Mouse (Mus musculus): ENCODE data around the gene Atg101. TPM values are rescaled to one million over a fixed set of nuclear protein-coding genes. Genes with fewer than 3 reads are reported as not detected.

Gene Atg101
- 87.4 and 92.4 TPM in 2 replicates for polyA plus RNA-seq (2015; fragmentation: Nextera tagmentation; extraction: Ambion mirVana)

DNA sequence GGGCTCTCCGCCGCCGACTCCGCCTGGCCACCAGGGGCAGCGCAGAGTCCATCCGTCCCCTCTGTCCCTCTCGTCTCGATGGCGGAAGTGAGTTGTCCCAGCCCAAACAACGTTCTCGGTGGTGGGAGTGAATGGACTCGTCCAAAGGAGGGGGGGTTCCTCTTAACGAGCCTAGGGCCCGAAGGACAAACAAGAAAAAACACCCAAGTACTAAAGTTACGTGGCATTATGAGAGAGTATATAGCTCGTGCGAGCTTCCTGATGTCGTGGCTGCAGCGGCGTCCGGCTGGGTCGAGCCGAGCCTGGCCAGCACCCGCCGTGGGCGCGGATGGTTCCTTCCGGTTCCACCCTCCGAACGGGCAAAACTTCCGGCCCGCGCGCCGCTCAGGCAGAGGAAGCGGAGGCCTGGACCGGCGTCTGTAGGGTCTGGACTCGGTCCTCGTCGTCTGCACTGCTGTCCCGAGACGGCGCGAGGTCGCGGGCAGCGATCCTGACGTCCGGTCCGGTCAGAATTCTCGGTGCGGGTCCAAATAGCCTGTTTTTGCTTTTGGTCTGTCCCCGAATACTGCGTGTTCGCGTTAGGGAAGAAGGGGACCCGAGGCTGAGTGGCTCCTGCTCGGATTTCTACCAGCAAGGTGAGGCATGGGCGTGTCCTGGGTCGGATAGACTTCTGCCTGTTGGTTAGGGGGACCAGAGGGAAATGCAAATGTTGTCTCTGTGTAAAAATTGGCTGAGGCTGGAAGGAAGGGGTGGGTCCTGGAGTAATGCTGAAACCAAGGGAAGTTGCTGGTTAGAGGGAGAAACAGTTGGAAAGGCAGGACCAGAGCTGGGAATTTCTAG is at the start of gene Atg101:
Gene Atg101 (plus strand): TSS at position 362 of the 840 bp plus-strand sequence.
- peaks cover 9% of the 10 kb centered on the region; the same call in 1 of the 2 replicates for H3K36me3 ChIP-seq (ENCODE audit: control insufficient read depth, insufficient read depth)
- no peaks in the 10 kb centered on the region for H3K27me3 ChIP-seq (replicated peaks; ENCODE audit: control insufficient read depth, insufficient read depth, low read length)
- peak within 1 kb of the TSS; percentile 72 for H3K4me3 ChIP-seq (replicated peaks; ENCODE audit: low read length)
- WGBS = under 1% methylated on average over 61 of the region's 61 CpGs
- H3K9me3 ChIP-seq (ENCODE audit: control insufficient read depth, low read length) = no peaks in the 10 kb centered on the region
- peak within 1 kb of the TSS; percentile 83 for H3K4me2 ChIP-seq (ENCODE audit: low read length)
- peak within 1 kb of the TSS; percentile 62 for H3K27ac ChIP-seq (ENCODE audit: low read length)
- peaks cover 14% of the 10 kb centered on the region for H3K4me1 ChIP-seq (replicated peaks; ENCODE audit: control insufficient read depth, insufficient read depth, low read length)
- peak within 1 kb of the TSS; percentile 75 for H3K9ac ChIP-seq (replicated peaks; ENCODE audit: low read depth, low read length)
- peak; percentile 97 for ATAC-seq

DNA sequence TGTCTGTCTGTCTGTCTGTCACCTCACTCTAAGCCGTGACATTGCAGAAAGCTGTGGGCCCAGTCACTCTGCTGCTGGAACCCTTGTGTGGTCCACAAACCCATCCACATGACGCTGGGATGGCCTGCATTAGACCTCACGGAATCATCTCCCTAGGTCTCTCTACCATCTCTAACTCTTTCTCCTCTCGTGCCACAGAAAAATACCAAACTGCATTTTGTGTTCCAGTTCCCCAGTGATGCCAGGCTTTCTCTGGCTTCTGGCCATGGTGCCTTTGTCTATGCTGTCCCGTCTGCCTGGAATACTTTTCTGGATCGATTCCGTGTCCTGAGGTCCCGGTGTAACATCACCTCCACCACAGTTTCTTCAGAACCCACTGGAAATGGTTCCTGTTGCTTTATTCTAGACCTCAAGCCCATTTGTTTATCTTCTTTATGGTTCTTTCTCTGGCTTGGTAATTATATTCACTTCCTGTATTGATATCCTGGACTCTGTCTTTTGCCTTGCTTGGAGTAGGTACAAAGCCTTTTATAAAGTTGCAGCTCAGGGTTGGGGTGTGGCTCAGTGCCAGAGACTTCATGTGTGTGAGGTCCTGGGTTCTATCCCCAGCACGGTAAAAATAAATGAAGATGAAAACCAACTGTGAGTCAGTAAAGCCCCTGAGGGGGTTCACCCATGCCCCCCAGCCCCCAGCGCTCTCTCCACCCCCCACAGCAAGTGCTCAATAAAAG is 49.3 kb upstream of the Atg101 start:
- H3K4me2 ChIP-seq (ENCODE audit: low read length) = no peak overlapping the region
- H3K27me3 ChIP-seq (replicated peaks; ENCODE audit: control insufficient read depth, insufficient read depth, low read length) = no peaks in the 10 kb centered on the region
- no peak overlapping the region for H3K4me3 ChIP-seq (replicated peaks; ENCODE audit: low read length)
- H3K9me3 ChIP-seq (ENCODE audit: control insufficient read depth, low read length) = no peaks in the 10 kb centered on the region
- no peak for ATAC-seq
- H3K27ac ChIP-seq (ENCODE audit: low read length) = no peak overlapping the region
- 39% methylated on average over 10 of the region's 10 CpGs for WGBS
- H3K9ac ChIP-seq (replicated peaks; ENCODE audit: low read depth, low read length) = no peak overlapping the region
- no peaks in the 10 kb centered on the region for H3K36me3 ChIP-seq (ENCODE audit: control insufficient read depth, insufficient read depth)
- 0 out of 2 replicates have a peak, but pooled peaks cover 6% of the 10 kb centered on the region for H3K4me1 ChIP-seq (replicated peaks; ENCODE audit: control insufficient read depth, insufficient read depth, low read length)

DNA sequence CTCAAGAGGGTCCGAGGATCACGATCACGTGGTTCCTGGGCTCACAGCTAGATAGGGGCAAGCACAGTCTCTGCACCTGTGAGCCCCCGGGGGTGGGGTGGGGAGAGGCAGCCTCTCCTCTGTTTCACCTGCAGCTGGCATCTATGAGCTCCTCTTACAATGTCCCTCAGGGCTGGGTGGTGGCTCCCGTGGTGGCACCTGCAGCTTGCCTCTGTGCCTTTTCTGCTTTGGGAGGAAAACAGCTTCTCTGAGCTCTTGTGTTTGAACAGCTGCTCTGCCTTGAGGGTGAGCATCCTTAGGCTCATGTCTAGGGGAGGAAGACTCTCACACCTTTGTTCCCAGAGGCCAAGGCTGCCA is 48.8 kb upstream of the Atg101 start:
- Histone ChIP-seq H3K27me3 (replicated peaks; ENCODE audit: control insufficient read depth, insufficient read depth, low read length) (no peaks in the 10 kb centered on the region), H3K4me3 (replicated peaks; ENCODE audit: low read length) (no peak overlapping the region), H3K36me3 (ENCODE audit: control insufficient read depth, insufficient read depth) (no peaks in the 10 kb centered on the region), H3K9me3 (ENCODE audit: control insufficient read depth, low read length) (no peaks in the 10 kb centered on the region), H3K4me2 (ENCODE audit: low read length) (no peak overlapping the region), H3K4me1 (replicated peaks; ENCODE audit: control insufficient read depth, insufficient read depth, low read length) (0 out of 2 replicates have a peak, but pooled peaks cover 6% of the 10 kb centered on the region), H3K27ac (ENCODE audit: low read length) (no peak overlapping the region), H3K9ac (replicated peaks; ENCODE audit: low read depth, low read length) (no peak overlapping the region)
- ATAC-seq = no peak
- WGBS = 46% methylated on average over 5 of the region's 5 CpGs

DNA sequence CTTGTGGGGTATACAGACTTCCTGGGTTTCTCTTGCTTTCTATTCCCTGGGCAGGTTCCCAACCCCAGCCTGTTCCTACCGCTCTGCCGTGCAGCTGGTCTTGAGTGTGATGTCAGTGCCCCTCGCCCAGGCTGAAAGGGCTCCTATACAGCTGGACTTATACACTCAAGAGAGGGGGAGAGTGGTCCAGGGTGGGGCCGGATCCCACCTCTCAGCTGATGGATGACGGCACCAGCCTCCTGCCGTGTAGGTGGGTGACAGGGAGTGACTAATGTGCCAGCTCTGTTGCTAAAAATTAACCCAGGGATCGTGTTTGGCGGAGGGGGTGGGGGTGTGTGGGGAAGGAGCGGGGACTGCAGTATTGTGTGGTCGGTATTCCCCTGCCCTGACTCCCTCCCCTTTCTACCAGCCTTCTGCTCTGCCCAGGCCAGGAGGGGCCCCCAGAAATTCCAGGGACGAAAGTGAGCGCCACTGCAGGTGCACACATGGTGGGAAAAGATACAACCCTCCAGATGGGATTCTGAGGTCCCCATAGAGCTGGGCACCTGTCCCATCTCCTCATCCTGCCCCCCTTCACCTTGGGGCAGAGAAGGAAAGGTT is 48.2 kb upstream of the Atg101 start:
- WGBS = 40% methylated on average over 12 of the region's 12 CpGs
- ATAC-seq = no peak
- Histone ChIP-seq H3K9ac (replicated peaks; ENCODE audit: low read depth, low read length) (no peak overlapping the region), H3K27me3 (replicated peaks; ENCODE audit: control insufficient read depth, insufficient read depth, low read length) (no peaks in the 10 kb centered on the region), H3K36me3 (ENCODE audit: control insufficient read depth, insufficient read depth) (no peaks in the 10 kb centered on the region), H3K4me2 (ENCODE audit: low read length) (no peak overlapping the region), H3K27ac (ENCODE audit: low read length) (no peak overlapping the region), H3K4me3 (replicated peaks; ENCODE audit: low read length) (no peak overlapping the region), H3K4me1 (replicated peaks; ENCODE audit: control insufficient read depth, insufficient read depth, low read length) (peaks cover 7% of the 10 kb centered on the region), H3K9me3 (ENCODE audit: control insufficient read depth, low read length) (no peaks in the 10 kb centered on the region)

DNA sequence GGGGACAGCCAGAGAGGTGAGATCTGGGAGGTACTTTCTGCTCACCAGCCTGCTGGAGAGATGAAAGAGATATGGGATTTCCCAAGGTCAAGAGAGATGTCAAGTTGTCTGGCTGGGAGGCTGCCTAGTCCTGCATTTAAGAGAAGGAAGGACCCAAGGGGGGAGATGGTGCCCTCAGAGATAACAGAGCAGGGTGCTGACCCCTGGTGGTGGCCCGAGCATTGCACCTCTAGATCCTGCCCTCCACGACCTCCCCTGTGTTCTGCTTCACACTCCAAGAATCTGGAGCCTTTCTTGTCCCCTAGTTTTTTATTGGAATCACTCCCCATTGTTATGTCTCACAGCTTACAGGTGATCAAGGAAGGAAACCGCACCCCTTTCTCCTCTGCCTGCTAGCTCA is 47.2 kb upstream of the Atg101 start:
- WGBS = 11% methylated on average over 3 of the region's 3 CpGs
- Histone ChIP-seq H3K4me1 (replicated peaks; ENCODE audit: control insufficient read depth, insufficient read depth, low read length) (peaks cover 9% of the 10 kb centered on the region), H3K36me3 (ENCODE audit: control insufficient read depth, insufficient read depth) (no peaks in the 10 kb centered on the region), H3K9ac (replicated peaks; ENCODE audit: low read depth, low read length) (no peak overlapping the region), H3K9me3 (ENCODE audit: control insufficient read depth, low read length) (no peaks in the 10 kb centered on the region), H3K4me2 (ENCODE audit: low read length) (no peak overlapping the region), H3K27me3 (replicated peaks; ENCODE audit: control insufficient read depth, insufficient read depth, low read length) (no peaks in the 10 kb centered on the region), H3K4me3 (replicated peaks; ENCODE audit: low read length) (no peak overlapping the region), H3K27ac (ENCODE audit: low read length) (no peak overlapping the region)
- no peak for ATAC-seq

DNA sequence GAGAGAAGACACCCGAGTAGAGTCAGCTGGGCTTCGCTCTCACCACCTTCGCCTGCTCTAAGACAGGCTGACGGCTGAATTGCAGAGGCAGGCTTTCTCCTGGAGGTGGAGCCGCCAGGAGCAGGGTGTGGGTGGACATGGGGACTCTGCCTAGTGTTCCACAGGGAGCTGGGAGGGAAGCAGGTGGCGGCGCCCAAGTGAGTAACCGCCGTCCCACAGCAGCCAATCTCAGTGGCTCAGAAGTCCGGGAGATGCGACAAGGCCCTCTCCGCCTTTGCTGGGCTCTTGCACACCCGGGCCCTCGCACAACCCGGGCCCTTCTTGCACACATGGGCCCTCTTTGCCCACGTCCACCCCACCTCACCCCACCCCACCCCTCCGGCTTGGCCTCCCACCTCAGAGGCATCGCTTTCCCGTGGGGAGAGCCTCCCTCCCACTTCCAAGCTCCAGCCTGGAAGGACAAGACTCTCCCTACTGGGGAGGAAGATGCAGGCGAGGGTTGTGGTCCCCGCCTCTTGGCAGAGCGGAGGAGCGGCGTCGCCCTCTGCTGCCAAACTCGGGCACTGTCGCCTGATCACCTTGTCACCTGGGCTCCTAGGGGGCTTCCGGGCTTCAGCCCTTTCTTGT is 45.1 kb upstream of the Atg101 start:
- no peaks in the 10 kb centered on the region for H3K36me3 ChIP-seq (ENCODE audit: control insufficient read depth, insufficient read depth)
- no peaks in the 10 kb centered on the region for H3K27me3 ChIP-seq (replicated peaks; ENCODE audit: control insufficient read depth, insufficient read depth, low read length)

GRCm38 (mm10) chr15:101239821-101240220 is 44.3 kb upstream of the Atg101 start:
- Histone ChIP-seq H3K9ac (replicated peaks; ENCODE audit: low read depth, low read length) (no peak overlapping the region), H3K4me2 (ENCODE audit: low read length) (no peak overlapping the region), H3K27me3 (replicated peaks; ENCODE audit: control insufficient read depth, insufficient read depth, low read length) (no peaks in the 10 kb centered on the region), H3K9me3 (ENCODE audit: control insufficient read depth, low read length) (no peaks in the 10 kb centered on the region), H3K4me3 (replicated peaks; ENCODE audit: low read length) (no peak overlapping the region), H3K27ac (ENCODE audit: low read length) (no peak overlapping the region), H3K36me3 (ENCODE audit: control insufficient read depth, insufficient read depth) (no peaks in the 10 kb centered on the region), H3K4me1 (replicated peaks; ENCODE audit: control insufficient read depth, insufficient read depth, low read length) (peaks cover 9% of the 10 kb centered on the region)
- WGBS = 54% methylated on average over 8 of the region's 8 CpGs
- no peak for ATAC-seq

More for the DNA sequence above, 45.1 kb upstream of the Atg101 start:
- ATAC-seq = 0 out of 2 replicates have a peak, but pooled peaks have one; percentile 43
- no peak overlapping the region for H3K27ac ChIP-seq (ENCODE audit: low read length)
- no peaks in the 10 kb centered on the region for H3K9me3 ChIP-seq (ENCODE audit: control insufficient read depth, low read length)
- H3K4me1 ChIP-seq (replicated peaks; ENCODE audit: control insufficient read depth, insufficient read depth, low read length) = peaks cover 9% of the 10 kb centered on the region
- H3K4me2 ChIP-seq (ENCODE audit: low read length) = peak overlapping the region; percentile 40
- WGBS = 3% methylated on average over 28 of the region's 28 CpGs
- H3K4me3 ChIP-seq (replicated peaks; ENCODE audit: low read length) = peak overlapping the region; percentile 23; the same call in 1 of the 2 replicates
- peak overlapping the region; percentile 44 for H3K9ac ChIP-seq (replicated peaks; ENCODE audit: low read depth, low read length)

- peak overlapping the region; percentile 13 for H3K4me3 ChIP-seq (replicated peaks; ENCODE audit: low read length)
- peak; percentile 85 for ATAC-seq
- H3K4me1 ChIP-seq (replicated peaks; ENCODE audit: control insufficient read depth, insufficient read depth, low read length) = peaks cover 11% of the 10 kb centered on the region
- H3K27me3 ChIP-seq (replicated peaks; ENCODE audit: control insufficient read depth, insufficient read depth, low read length) = no peaks in the 10 kb centered on the region
- peak overlapping the region; percentile 40; the same call in 1 of the 2 replicates for H3K9ac ChIP-seq (replicated peaks; ENCODE audit: low read depth, low read length)
- H3K27ac ChIP-seq (ENCODE audit: low read length) = no peak overlapping the region
- H3K9me3 ChIP-seq (ENCODE audit: control insufficient read depth, low read length) = no peaks in the 10 kb centered on the region
- 5% methylated on average over 10 of the region's 10 CpGs for WGBS
- peak overlapping the region; percentile 39 for H3K4me2 ChIP-seq (ENCODE audit: low read length)
- no peaks in the 10 kb centered on the region for H3K36me3 ChIP-seq (ENCODE audit: control insufficient read depth, insufficient read depth)
Measured at GRCm38 (mm10) chr15:101240799-101241204, 43.3 kb upstream of the Atg101 start.
